Mouse (Mus musculus) erythroblast, embryonic 14.5 days (primary cell): ENCODE results near the gene Def8.

Experiments
- GATA1 ChIP-seq: IDR thresholded peaks from 2 replicates; pipeline ENCODE4 v1.6.1; 2012; ENCODE audit warnings: low read length, inconsistent platforms, mixed read lengths
- TAL1 ChIP-seq: IDR thresholded peaks from 3 replicates; pipeline ENCODE4 v1.6.1; 2012; ENCODE audit warnings: low read length, inconsistent platforms, mixed read lengths

DNA sequence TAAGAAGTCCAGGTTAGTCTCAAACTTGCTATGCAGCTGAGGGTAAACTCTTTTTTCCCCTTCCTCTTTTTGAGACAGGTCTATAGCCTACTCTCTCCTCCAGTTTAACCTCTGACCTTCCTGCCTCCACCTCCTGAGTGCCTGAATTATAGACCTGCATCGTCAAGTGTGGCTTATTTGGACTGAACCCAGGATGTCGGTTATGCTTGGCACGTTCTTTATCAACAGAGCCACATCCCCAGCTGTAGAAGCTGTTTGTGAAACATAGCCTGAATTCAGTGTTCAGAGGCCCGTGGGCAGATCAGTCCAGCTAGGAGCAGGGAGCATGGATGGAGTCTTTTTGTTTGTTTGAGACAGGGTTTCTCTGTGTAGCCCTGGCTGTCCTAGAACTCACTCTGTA, 28.8 kb downstream of the Def8 start:
- TF ChIP-seq TAL1 (no peak), GATA1 (no peak)
